Mouse (Mus musculus): ENCODE results near the gene Rack1. TPM values are rescaled to one million over a fixed set of nuclear protein-coding genes. Genes with fewer than 3 reads are reported as not detected.
A peak's percentile ranks its signal among the peaks of the same experiment; 100 is the strongest.

Rack1 gene
- polyA plus RNA-seq, 1 experiment from 2014 or later = 646 TPM

GRCm38 (mm10) chr11:48797287-48797686 is 2.8 kb upstream of the Rack1 start:
- H3K36me3 ChIP-seq = peaks cover 11% of the 10 kb centered on the region
- H3K4me3 ChIP-seq (replicated peaks) = no peak overlapping the region
- H3K27ac ChIP-seq = no peak overlapping the region
- no peak for ATAC-seq (ENCODE audit: insufficient number of reproducible peaks, insufficient read depth, low FRiP score, low TSS enrichment, low read depth)
- H3K4me1 ChIP-seq (replicated peaks) = peaks cover 19% of the 10 kb centered on the region
- 92% methylated on average over 5 of the region's 5 CpGs for WGBS
- no peaks in the 10 kb centered on the region for H3K9me3 ChIP-seq
- H3K9ac ChIP-seq (replicated peaks) = no peak overlapping the region
- H3K27me3 ChIP-seq = no peaks in the 10 kb centered on the region
- no peak overlapping the region for H3K4me2 ChIP-seq

GRCm38 (mm10) chr11:48798308-48798707 is 1.8 kb upstream of the Rack1 start:
- no peak for ATAC-seq (ENCODE audit: insufficient number of reproducible peaks, insufficient read depth, low FRiP score, low TSS enrichment, low read depth)
- Histone ChIP-seq H3K27me3 (no peaks in the 10 kb centered on the region), H3K9ac (replicated peaks) (peak overlapping the region; percentile 1; the same call in 1 of the 2 replicates), H3K9me3 (no peaks in the 10 kb centered on the region), H3K36me3 (peaks cover 21% of the 10 kb centered on the region), H3K4me3 (replicated peaks) (no peak overlapping the region; the same call in 1 of the 2 replicates), H3K27ac (no peak overlapping the region), H3K4me1 (replicated peaks) (peaks cover 28% of the 10 kb centered on the region), H3K4me2 (peak overlapping the region; percentile 91)
- 88% methylated on average over 7 of the region's 7 CpGs for WGBS

GRCm38 (mm10) chr11:48798984-48799920 is 880 bp upstream of the Rack1 start:
- Histone ChIP-seq H3K36me3 (peaks cover 30% of the 10 kb centered on the region), H3K4me1 (replicated peaks) (peaks cover 28% of the 10 kb centered on the region), H3K27ac (peak overlapping the region; percentile 90), H3K9me3 (no peaks in the 10 kb centered on the region), H3K4me2 (peak overlapping the region; percentile 91), H3K9ac (replicated peaks) (peak overlapping the region; percentile 83), H3K27me3 (no peaks in the 10 kb centered on the region), H3K4me3 (replicated peaks) (peak overlapping the region; percentile 61)
- 8% methylated on average over 18 of the region's 18 CpGs for WGBS
- ATAC-seq (ENCODE audit: insufficient number of reproducible peaks, insufficient read depth, low FRiP score, low TSS enrichment, low read depth) = peak; percentile 7; the same call in 1 of the 2 replicates

- Histone ChIP-seq H3K27me3 (no peaks in the 10 kb centered on the region), H3K9ac (replicated peaks) (peak overlapping the region; percentile 83), H3K4me2 (peak overlapping the region; percentile 91), H3K27ac (no peak overlapping the region), H3K4me3 (replicated peaks) (peak overlapping the region; percentile 61), H3K9me3 (no peaks in the 10 kb centered on the region), H3K4me1 (replicated peaks) (peaks cover 28% of the 10 kb centered on the region), H3K36me3 (peaks cover 59% of the 10 kb centered on the region)
- WGBS = 78% methylated on average over 17 of the region's 17 CpGs
- no peak for ATAC-seq (ENCODE audit: insufficient number of reproducible peaks, insufficient read depth, low FRiP score, low TSS enrichment, low read depth)
Observed at GRCm38 (mm10) chr11:48801831-48802772, 2.0 kb downstream of the Rack1 start.

- Histone ChIP-seq H3K4me2 (no peak overlapping the region), H3K36me3 (peaks cover 78% of the 10 kb centered on the region), H3K9me3 (no peaks in the 10 kb centered on the region), H3K4me3 (replicated peaks) (no peak overlapping the region), H3K27me3 (no peaks in the 10 kb centered on the region), H3K4me1 (replicated peaks) (peaks cover 22% of the 10 kb centered on the region), H3K9ac (replicated peaks) (no peak overlapping the region), H3K27ac (no peak overlapping the region)
- WGBS = 98% methylated on average over 2 of the region's 2 CpGs
- no peak for ATAC-seq (ENCODE audit: insufficient number of reproducible peaks, insufficient read depth, low FRiP score, low TSS enrichment, low read depth)
Observed at GRCm38 (mm10) chr11:48803988-48804387, 3.9 kb downstream of the Rack1 start.

GRCm38 (mm10) chr11:48804922-48805321 is 4.8 kb downstream of the Rack1 start:
- WGBS = 93% methylated on average over 2 of the region's 2 CpGs
- no peak overlapping the region for H3K27ac ChIP-seq
- ATAC-seq (ENCODE audit: insufficient number of reproducible peaks, insufficient read depth, low FRiP score, low TSS enrichment, low read depth) = no peak

GRCm38 (mm10) chr11:48806856-48807562 is 6.9 kb downstream of the Rack1 start:
- H3K4me3 ChIP-seq (replicated peaks) = no peak overlapping the region
- no peak overlapping the region for H3K9ac ChIP-seq (replicated peaks)
- no peaks in the 10 kb centered on the region for H3K27me3 ChIP-seq
- H3K4me2 ChIP-seq = no peak overlapping the region
- H3K27ac ChIP-seq = peak overlapping the region; percentile 23; the same call in 1 of the 2 replicates
- H3K4me1 ChIP-seq (replicated peaks) = peaks cover 12% of the 10 kb centered on the region
- ATAC-seq (ENCODE audit: insufficient number of reproducible peaks, insufficient read depth, low FRiP score, low TSS enrichment, low read depth) = peak; percentile 75
- peaks cover 99% of the 10 kb centered on the region for H3K36me3 ChIP-seq
- 59% methylated on average over 21 of the region's 21 CpGs for WGBS
- no peaks in the 10 kb centered on the region for H3K9me3 ChIP-seq

More at GRCm38 (mm10) chr11:48804922-48805321, 4.8 kb downstream of the Rack1 start:
- Histone ChIP-seq H3K4me2 (no peak overlapping the region), H3K9ac (replicated peaks) (no peak overlapping the region), H3K27me3 (no peaks in the 10 kb centered on the region), H3K4me1 (replicated peaks) (peaks cover 22% of the 10 kb centered on the region), H3K36me3 (peaks cover 86% of the 10 kb centered on the region), H3K4me3 (replicated peaks) (no peak overlapping the region), H3K9me3 (no peaks in the 10 kb centered on the region)

GRCm38 (mm10) chr11:48807563-48808303 is 7.6 kb downstream of the Rack1 start:
- H3K9me3 ChIP-seq = no peaks in the 10 kb centered on the region
- no peaks in the 10 kb centered on the region for H3K27me3 ChIP-seq
- WGBS = 69% methylated on average over 14 of the region's 14 CpGs
- H3K4me3 ChIP-seq (replicated peaks) = no peak overlapping the region
- H3K4me1 ChIP-seq (replicated peaks) = 0 out of 2 replicates have a peak, but pooled peaks cover 6% of the 10 kb centered on the region
- H3K36me3 ChIP-seq = peaks cover 98% of the 10 kb centered on the region
- H3K9ac ChIP-seq (replicated peaks) = no peak overlapping the region
- H3K4me2 ChIP-seq = no peak overlapping the region
- ATAC-seq (ENCODE audit: insufficient number of reproducible peaks, insufficient read depth, low FRiP score, low TSS enrichment, low read depth) = 0 out of 2 replicates have a peak, but pooled peaks have one; percentile 37
- H3K27ac ChIP-seq = peak overlapping the region; percentile 45; the same call in 1 of the 2 replicates

GRCm38 (mm10) chr11:48808304-48808646 is 8.1 kb downstream of the Rack1 start:
- Histone ChIP-seq H3K36me3 (peaks cover 97% of the 10 kb centered on the region), H3K9me3 (no peaks in the 10 kb centered on the region)

More at GRCm38 (mm10) chr11:48808304-48808646, 8.1 kb downstream of the Rack1 start:
- Histone ChIP-seq H3K4me1 (replicated peaks) (0 out of 2 replicates have a peak, but pooled peaks cover under 1% of the 10 kb centered on the region), H3K9ac (replicated peaks) (no peak overlapping the region), H3K4me3 (replicated peaks) (no peak overlapping the region), H3K27ac (0 out of 2 replicates have a peak overlapping the region, but pooled peaks have one; percentile 45), H3K27me3 (no peaks in the 10 kb centered on the region), H3K4me2 (no peak overlapping the region)
- ATAC-seq (ENCODE audit: insufficient number of reproducible peaks, insufficient read depth, low FRiP score, low TSS enrichment, low read depth) = no peak
